Mouse (Mus musculus) c-Kit-negative CD71-positive TER-119-positive erythroid progenitor cells, embryonic 14.5 days (primary cell): ENCODE results near the gene Olfr971.
"Not testable (repeated sequence)": the region's sequence is repeated elsewhere in the genome, so short reads cannot be mapped to it uniquely, and the experiment has no call there.

Source experiments
- DNase-seq: peaks from one replicate; pipeline ENCODE4 v3.0.0-alpha.2; 2013; ENCODE audit warnings: low read depth, low spot score

Olfr971 gene

GRCm38 (mm10) chr9:39836576-39836975, at the start of gene Olfr971:
Gene Olfr971, plus strand, starts transcription at chr9:39836876.
- not testable (repeated sequence) for DNase-seq

DNA sequence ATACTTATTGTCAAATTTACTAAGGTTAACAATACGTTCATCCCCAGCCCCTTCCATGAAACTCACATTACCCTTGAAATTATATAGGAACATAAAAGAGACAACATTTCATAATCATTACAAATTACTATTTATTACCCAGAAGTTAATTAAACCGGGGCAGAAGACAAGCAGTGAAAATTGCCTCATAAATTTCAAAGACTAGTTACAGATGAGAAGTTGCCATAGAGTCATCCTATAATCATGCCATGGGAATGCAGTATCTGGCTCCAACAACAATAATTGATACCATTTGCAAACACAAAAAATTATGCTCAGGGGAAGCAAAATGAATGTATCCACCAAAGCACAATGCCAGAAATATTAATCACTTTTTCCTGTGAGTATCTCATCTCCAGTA, 46.1 kb upstream of the Olfr971 start, which contains the start of gene Olfr969:
Gene Olfr969, plus strand, starts transcription at position 388 of the 400 bp plus-strand sequence.
- DNase-seq, result no peak

GRCm38 (mm10) chr9:39808560-39808959, 28.1 kb upstream of the Olfr971 start, which contains the start of gene Olfr970:
Gene Olfr970, plus strand, starts transcription at chr9:39808860.
- DNase-seq, result no peak

GRCm38 (mm10) chr9:39866122-39866521, 29.4 kb downstream of the Olfr971 start, which contains the start of gene Olfr972:
Gene Olfr972, plus strand, starts transcription at chr9:39866422.
- no peak for DNase-seq

- DNase-seq, result not testable (repeated sequence)
Measured at GRCm38 (mm10) chr9:39871986-39872385, 35.3 kb downstream of the Olfr971 start.

- DNase-seq, result not testable (repeated sequence)
Measured at GRCm38 (mm10) chr9:39877541-39878396, 41.1 kb downstream of the Olfr971 start.
